ENCODE assay signal across 19 mouse cellular contexts in the genomic region with DNA sequence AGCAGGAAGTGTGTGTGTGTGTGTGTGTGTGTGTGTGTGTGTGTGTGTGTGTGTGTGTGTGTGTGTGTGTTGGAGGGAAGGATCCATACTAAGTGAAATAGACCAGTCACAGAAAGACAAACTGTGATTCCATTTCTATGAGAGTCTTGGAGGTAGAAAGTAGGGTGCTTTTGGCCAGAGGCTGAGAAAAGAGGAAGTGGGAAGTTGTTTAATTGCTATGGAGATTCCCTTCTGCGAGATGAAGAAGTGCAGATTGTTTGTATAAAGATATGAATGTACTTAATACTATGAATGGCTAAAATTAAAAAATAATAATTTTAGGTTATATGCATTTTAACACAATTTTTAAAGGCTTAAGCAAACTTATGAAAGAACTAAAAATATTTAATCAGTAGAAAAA.
"Had no signal": no experiment of that assay in that cellular context is flagged by ENCODE, and none has a peak within 500 bp of the region (broad histone marks: within the 10 kb centered on the region; RNA-seq: fewer than 3 reads in every experiment).

No protein-coding gene starts in this region.

- H3K9me3 ChIP-seq: limb, embryonic 10.5 days; limb, embryonic 13.5 days; liver, embryonic 12.5 days; liver, embryonic 15.5 days; midbrain, embryonic 12.5 days; midbrain, embryonic 15.5 days; neural tube, embryonic 12.5 days; neural tube, embryonic 15.5 days had no signal

- DNase-seq: kidney, postnatal 14 days; kidney, postnatal 4 days; liver; lung, adult 18-20 months; lung, postnatal 14 days; lung, postnatal 4 days; right cerebral cortex, postnatal 25 days; spleen, adult 18-20 months; thymus, adult 2 months; thymus, postnatal 14 days; thymus, postnatal 4 days had no signal

- H3K4me3 ChIP-seq: limb, embryonic 10.5 days; limb, embryonic 13.5 days; liver, embryonic 12.5 days; liver, embryonic 15.5 days; midbrain, embryonic 12.5 days; midbrain, embryonic 15.5 days; neural tube, embryonic 12.5 days; neural tube, embryonic 15.5 days had no signal

- H3K27ac ChIP-seq: limb, embryonic 10.5 days; limb, embryonic 13.5 days; liver, embryonic 12.5 days; liver, embryonic 15.5 days; midbrain, embryonic 12.5 days; midbrain, embryonic 15.5 days; neural tube, embryonic 12.5 days; neural tube, embryonic 15.5 days had no signal

- ATAC-seq: liver, embryonic 12.5 days; midbrain, embryonic 15.5 days had no signal

- H3K36me3 ChIP-seq: limb, embryonic 10.5 days; limb, embryonic 13.5 days; liver, embryonic 12.5 days; liver, embryonic 15.5 days; midbrain, embryonic 12.5 days; midbrain, embryonic 15.5 days; neural tube, embryonic 12.5 days; neural tube, embryonic 15.5 days had no signal

- H3K9ac ChIP-seq: limb, embryonic 13.5 days; liver, embryonic 12.5 days; liver, embryonic 15.5 days; midbrain, embryonic 12.5 days; midbrain, embryonic 15.5 days; neural tube, embryonic 12.5 days; neural tube, embryonic 15.5 days had no signal

- H3K27me3 ChIP-seq: limb, embryonic 13.5 days; liver, embryonic 12.5 days; liver, embryonic 15.5 days; midbrain, embryonic 12.5 days; midbrain, embryonic 15.5 days; neural tube, embryonic 12.5 days; neural tube, embryonic 15.5 days had no signal

- H3K4me1 ChIP-seq: limb, embryonic 10.5 days; limb, embryonic 13.5 days; liver, embryonic 12.5 days; liver, embryonic 15.5 days; midbrain, embryonic 12.5 days; midbrain, embryonic 15.5 days; neural tube, embryonic 12.5 days; neural tube, embryonic 15.5 days had no signal
